Mouse (Mus musculus) kidney, postnatal 25 days (tissue): ENCODE data around the gene Sst.

Experiments
- DNase-seq, 2 experiments: peaks; one replicate each; pipeline ENCODE4 v3.0.0; 2021; ENCODE audit warnings: mixed read lengths in 2 of 2

Gene Sst

GRCm38 (mm10) chr16:23855242-23855641 lies 35.5 kb downstream of the Sst start:
- DNase-seq, result no peak

GRCm38 (mm10) chr16:23849720-23850119 lies 41.0 kb downstream of the Sst start:
- no peak for DNase-seq

DNA sequence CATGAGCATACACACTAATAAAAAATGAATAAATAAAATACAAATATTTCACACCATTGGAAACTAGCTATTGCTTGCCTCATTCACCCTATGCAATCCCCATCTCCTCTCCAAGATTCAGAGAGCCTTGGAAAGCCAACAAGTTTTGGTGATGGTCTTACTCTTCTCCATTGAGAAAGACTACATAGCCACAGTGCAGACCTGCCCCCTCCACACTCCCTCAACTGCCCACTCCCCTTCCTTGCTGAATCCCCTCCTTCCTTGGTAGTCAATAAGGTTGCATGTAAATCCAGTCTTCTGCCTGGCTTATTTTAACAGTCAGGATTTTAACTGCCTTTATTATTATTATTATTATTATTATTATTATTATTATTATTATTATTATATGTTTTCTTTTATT lies 41.6 kb downstream of the Sst start:
- DNase-seq, result no peak

DNA sequence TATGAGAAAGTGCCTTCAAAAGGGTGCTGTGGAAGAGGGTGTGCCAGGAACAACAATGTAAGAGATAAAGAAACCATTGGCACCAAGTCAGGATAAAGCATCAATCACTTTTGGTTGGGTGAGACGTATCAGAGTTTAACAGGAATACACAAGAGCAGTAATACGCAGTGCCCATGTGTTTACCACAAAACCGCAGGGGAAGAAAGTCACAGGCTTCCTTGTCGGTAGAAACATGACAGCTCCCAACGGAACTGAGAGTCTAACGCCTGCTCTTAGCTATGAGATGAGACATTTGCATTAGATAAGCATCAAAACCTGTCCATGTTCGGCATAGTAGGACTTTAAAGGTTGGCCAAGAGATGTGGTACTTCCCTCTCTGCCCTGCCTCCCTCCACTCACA lies 46.1 kb downstream of the Sst start:
- DNase-seq, result no peak

DNA sequence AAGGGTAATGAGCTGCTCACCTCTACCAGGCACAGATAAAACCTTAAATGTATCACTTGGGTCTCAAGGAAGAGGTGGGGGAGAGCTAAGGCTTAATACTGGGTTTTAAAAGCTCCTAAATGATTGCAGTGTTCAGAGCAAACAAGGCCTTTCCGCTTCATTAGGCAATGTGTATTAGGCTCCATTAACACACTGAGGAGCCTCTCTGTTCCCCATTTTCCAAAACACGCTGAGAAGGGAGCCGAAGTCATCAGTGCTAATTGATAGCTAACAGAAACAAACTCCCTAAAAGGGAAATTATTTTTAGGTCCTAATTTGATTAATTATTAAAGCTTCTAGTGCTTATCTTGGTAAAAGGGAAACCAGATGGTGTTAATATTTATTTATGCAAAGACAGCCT lies 48.1 kb downstream of the Sst start:
- DNase-seq, result no peak
